Mouse (Mus musculus): ENCODE measurements around the gene Mlst8. TPM values are rescaled to one million over a fixed set of nuclear protein-coding genes. Genes with fewer than 3 reads are reported as not detected.

The Mlst8 gene
- total RNA-seq, 2 experiments from 2014 or later: 34.5 to 37.1 TPM

- intact Hi-C loops (cut with DNase I): no loop called here
- peak overlapping the region; percentile 71 for H3K4me3 ChIP-seq
- H3K27ac ChIP-seq: peak overlapping the region; percentile 97
- peak; percentile 98 to 99 for DNase-seq (ENCODE audit: extremely low spot score in 1 of 2, low spot score in 2 of 2)
- no peak for TF ChIP-seq CTCF (IDR thresholded peaks at IDR 0.05)
Measured at GRCm38 (mm10) chr17:24454756-24455522, 23.9 kb downstream of the Mlst8 start.

GRCm38 (mm10) chr17:24454218-24454755, 24.6 kb downstream of the Mlst8 start:
- no peak for TF ChIP-seq CTCF (IDR thresholded peaks at IDR 0.05)
- peak overlapping the region; percentile 97 for H3K27ac ChIP-seq
- DNase-seq (ENCODE audit: extremely low spot score in 1 of 2, low spot score in 2 of 2): no peak
- intact Hi-C loops (cut with DNase I): no loop called here
- H3K4me3 ChIP-seq: peak overlapping the region; percentile 71

GRCm38 (mm10) chr17:24453372-24453771, 25.5 kb downstream of the Mlst8 start:
- H3K27ac ChIP-seq: no peak overlapping the region
- DNase-seq (ENCODE audit: extremely low spot score in 1 of 2, low spot score in 2 of 2): no peak
- intact Hi-C loops (cut with DNase I): no loop called here
- H3K4me3 ChIP-seq: no peak overlapping the region
- no peak for TF ChIP-seq CTCF (IDR thresholded peaks at IDR 0.05)

GRCm38 (mm10) chr17:24451220-24451619, 27.7 kb downstream of the Mlst8 start:
- no peak for TF ChIP-seq CTCF (IDR thresholded peaks at IDR 0.05)
- Histone ChIP-seq H3K27ac (no peak overlapping the region), H3K4me3 (no peak overlapping the region)
- DNase-seq (ENCODE audit: extremely low spot score in 1 of 2, low spot score in 2 of 2): no peak
- intact Hi-C loops (cut with DNase I): no loop called here

- no peak for DNase-seq (ENCODE audit: extremely low spot score in 1 of 2, low spot score in 2 of 2)
- TF ChIP-seq CTCF (IDR thresholded peaks at IDR 0.05): no peak
- H3K4me3 ChIP-seq: no peak overlapping the region
- intact Hi-C loops (cut with DNase I): no loop called here
- no peak overlapping the region for H3K27ac ChIP-seq
Measured at GRCm38 (mm10) chr17:24449507-24449906, 29.4 kb downstream of the Mlst8 start.

- no peak for TF ChIP-seq CTCF (IDR thresholded peaks at IDR 0.05)
- Histone ChIP-seq H3K4me3 (no peak overlapping the region), H3K27ac (no peak overlapping the region)
- no peak for DNase-seq (ENCODE audit: extremely low spot score in 1 of 2, low spot score in 2 of 2)
- intact Hi-C loops (cut with DNase I): no loop called here
Measured at GRCm38 (mm10) chr17:24446590-24446989, 32.3 kb downstream of the Mlst8 start.

GRCm38 (mm10) chr17:24443409-24443808, 35.5 kb downstream of the Mlst8 start:
- peak in 1 of 2 experiments; percentile 63 for DNase-seq (ENCODE audit: extremely low spot score in 1 of 2, low spot score in 2 of 2)
- intact Hi-C loops (cut with DNase I): no loop called here
- no peak for TF ChIP-seq CTCF (IDR thresholded peaks at IDR 0.05)
- H3K27ac ChIP-seq: no peak overlapping the region
- H3K4me3 ChIP-seq: no peak overlapping the region

- Histone ChIP-seq H3K27ac (no peak within 1 kb of the TSS), H3K4me3 (no peak within 1 kb of the TSS)
- TF ChIP-seq CTCF (IDR thresholded peaks at IDR 0.05): no peak
- DNase-seq (ENCODE audit: extremely low spot score in 1 of 2, low spot score in 2 of 2): no peak
- intact Hi-C loops (cut with DNase I): no loop called here
Measured at GRCm38 (mm10) chr17:24442632-24443155, 36.2 kb downstream of the Mlst8 start, which contains the start of gene Dnase1l2. Gene Dnase1l2, minus strand, starts transcription at chr17:24443105.

- no peak overlapping the region for H3K27ac ChIP-seq
- intact Hi-C loops (cut with DNase I): no loop called here
Measured at GRCm38 (mm10) chr17:24442107-24442506, 36.8 kb downstream of the Mlst8 start.

GRCm38 (mm10) chr17:24441148-24441547, 37.7 kb downstream of the Mlst8 start:
- intact Hi-C loops (cut with DNase I): no loop called here
- Histone ChIP-seq H3K27ac (no peak overlapping the region), H3K4me3 (no peak overlapping the region)
- DNase-seq (ENCODE audit: extremely low spot score in 1 of 2, low spot score in 2 of 2): no peak
- TF ChIP-seq CTCF (IDR thresholded peaks at IDR 0.05): peak; percentile 10

More at GRCm38 (mm10) chr17:24442107-24442506, 36.8 kb downstream of the Mlst8 start:
- no peak overlapping the region for H3K4me3 ChIP-seq
- no peak for DNase-seq (ENCODE audit: extremely low spot score in 1 of 2, low spot score in 2 of 2)
- no peak for TF ChIP-seq CTCF (IDR thresholded peaks at IDR 0.05)

- intact Hi-C loops (cut with DNase I): no loop called here
- DNase-seq (ENCODE audit: extremely low spot score in 1 of 2, low spot score in 2 of 2): no peak
- no peak overlapping the region for H3K27ac ChIP-seq
- no peak for TF ChIP-seq CTCF (IDR thresholded peaks at IDR 0.05)
- H3K4me3 ChIP-seq: no peak overlapping the region
Measured at GRCm38 (mm10) chr17:24440377-24440776, 38.5 kb downstream of the Mlst8 start.

GRCm38 (mm10) chr17:24437016-24437415, 41.9 kb downstream of the Mlst8 start:
- no peak for DNase-seq (ENCODE audit: extremely low spot score in 1 of 2, low spot score in 2 of 2)
- no peak overlapping the region for H3K27ac ChIP-seq
- intact Hi-C loops (cut with DNase I): no loop called here
- peak; percentile 85 for TF ChIP-seq CTCF (IDR thresholded peaks at IDR 0.05)
- H3K4me3 ChIP-seq: no peak overlapping the region
